Mouse (Mus musculus) C2C12 (cell line): ENCODE measurements at regions not wholly inside any gene's neighbourhood (a gene's known extent, or its start where the extent isn't known, plus 50 kb on each side); places are given as distances from the start of the nearest gene placed in this dataset.

Source experiments
- CTCF ChIP-seq: IDR thresholded peaks from one replicate; pipeline ENCODE4 v1.5.1; 2011; ENCODE audit not compliant: control insufficient read depth, insufficient read depth, insufficient read length
- FOSL1 ChIP-seq: IDR thresholded peaks from one replicate; pipeline ENCODE4 v1.8.0; 2011; ENCODE audit warnings: mild to moderate bottlenecking, low read length; ENCODE audit not compliant: poor library complexity, insufficient read depth, severe bottlenecking
- MAX ChIP-seq: IDR thresholded peaks from one replicate; pipeline ENCODE4 v1.6.1; 2011; ENCODE audit warnings: mild to moderate bottlenecking, control low read depth
- MYOD1 ChIP-seq: IDR thresholded peaks from one replicate; pipeline ENCODE4 v1.6.1; 2011; ENCODE audit warnings: low read depth; ENCODE audit not compliant: control insufficient read depth, insufficient read length
- MYOG ChIP-seq: IDR thresholded peaks from one replicate; pipeline ENCODE4 v1.6.1; 2011; ENCODE audit not compliant: control insufficient read depth, insufficient read length; ENCODE audit errors: extremely low read depth
- USF1 ChIP-seq: IDR thresholded peaks from one replicate; pipeline ENCODE4 v1.6.1; 2011; ENCODE audit warnings: low read depth, mild to moderate bottlenecking, control low read depth, moderate library complexity

DNA sequence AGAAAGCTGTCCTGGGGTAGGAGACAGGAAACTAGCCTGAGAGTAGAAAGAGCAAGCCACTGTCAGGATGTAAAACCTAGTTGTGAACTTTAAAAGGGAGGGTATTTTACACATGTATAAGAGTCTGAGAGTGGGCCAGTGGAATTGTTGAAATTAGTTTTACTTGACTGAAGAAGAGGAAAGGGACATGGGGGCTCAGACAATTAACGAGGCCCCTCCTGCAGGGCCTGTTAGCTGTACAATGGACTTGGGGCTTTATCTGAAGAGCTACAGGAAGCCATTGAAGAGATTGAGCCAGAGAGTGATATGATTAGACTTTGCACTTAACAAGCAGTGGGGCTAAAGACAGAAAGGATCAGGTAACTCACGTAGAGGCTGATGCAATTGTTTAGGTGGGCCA, 102.2 kb upstream of the Adamts9 start:
- TF ChIP-seq CTCF, result no peak
- no peak for TF ChIP-seq USF1
- TF ChIP-seq MYOG, result no peak
- no peak for TF ChIP-seq MAX
- TF ChIP-seq FOSL1, result no peak
- no peak for TF ChIP-seq MYOD1
